Mouse (Mus musculus) MEL (cell line): ENCODE results near the gene Sdr39u1.

Experiments used
- CTCF ChIP-seq, 3 experiments: IDR thresholded peaks in 2 of 3; conservative IDR thresholded peaks in 1 of 3; 2 replicates each; pipeline ENCODE4 v1.5.1; 2011 to 2012; ENCODE audit warnings: low read length in 3 of 3, low read depth in 2 of 3, mild to moderate bottlenecking in 2 of 3, improper control_type of control experiment in 1 of 3, inconsistent platforms in 1 of 3, mixed read lengths in 1 of 3, moderate library complexity in 1 of 3; ENCODE audit not compliant: control insufficient read depth in 1 of 3, insufficient read depth in 1 of 3, poor library complexity in 1 of 3, severe bottlenecking in 1 of 3
- HCFC1 ChIP-seq: IDR thresholded peaks from 2 replicates; pipeline ENCODE4 v1.6.1; 2012; ENCODE audit warnings: low read depth, mild to moderate bottlenecking, inconsistent platforms, low read length, improper control_type of control experiment, moderate library complexity
- MAZ ChIP-seq: IDR thresholded peaks from 2 replicates; pipeline ENCODE4 v1.6.1; 2012; ENCODE audit warnings: low read depth, mild to moderate bottlenecking, inconsistent platforms, low read length, improper control_type of control experiment
- MXI1 ChIP-seq: IDR thresholded peaks from 2 replicates; pipeline ENCODE4 v1.6.1; 2011; ENCODE audit warnings: mild to moderate bottlenecking, low read depth, low read length, improper control_type of control experiment
- MYB ChIP-seq: IDR thresholded peaks from 2 replicates; pipeline ENCODE4 v1.6.1; 2011; ENCODE audit warnings: mild to moderate bottlenecking, low read depth, low read length, improper control_type of control experiment
- POLR2A ChIP-seq, 2 experiments: IDR thresholded peaks; 2 replicates each; pipeline ENCODE4 v1.6.1; 2011 to 2012; ENCODE audit warnings: low read length in 2 of 2, mild to moderate bottlenecking in 2 of 2, control low read depth in 1 of 2, improper control_type of control experiment in 1 of 2, low read depth in 1 of 2, moderate library complexity in 1 of 2; ENCODE audit not compliant: control insufficient read depth in 1 of 2, insufficient read depth in 1 of 2, poor library complexity in 1 of 2
- RAD21 ChIP-seq: IDR thresholded peaks from 2 replicates; pipeline ENCODE4 v1.6.1; 2011; ENCODE audit warnings: mild to moderate bottlenecking, low read depth, low read length, improper control_type of control experiment
- ZC3H11A ChIP-seq: IDR thresholded peaks from 2 replicates; pipeline ENCODE4 v1.6.1; 2012; ENCODE audit warnings: low read depth, mild to moderate bottlenecking, inconsistent platforms, low read length, improper control_type of control experiment

DNA sequence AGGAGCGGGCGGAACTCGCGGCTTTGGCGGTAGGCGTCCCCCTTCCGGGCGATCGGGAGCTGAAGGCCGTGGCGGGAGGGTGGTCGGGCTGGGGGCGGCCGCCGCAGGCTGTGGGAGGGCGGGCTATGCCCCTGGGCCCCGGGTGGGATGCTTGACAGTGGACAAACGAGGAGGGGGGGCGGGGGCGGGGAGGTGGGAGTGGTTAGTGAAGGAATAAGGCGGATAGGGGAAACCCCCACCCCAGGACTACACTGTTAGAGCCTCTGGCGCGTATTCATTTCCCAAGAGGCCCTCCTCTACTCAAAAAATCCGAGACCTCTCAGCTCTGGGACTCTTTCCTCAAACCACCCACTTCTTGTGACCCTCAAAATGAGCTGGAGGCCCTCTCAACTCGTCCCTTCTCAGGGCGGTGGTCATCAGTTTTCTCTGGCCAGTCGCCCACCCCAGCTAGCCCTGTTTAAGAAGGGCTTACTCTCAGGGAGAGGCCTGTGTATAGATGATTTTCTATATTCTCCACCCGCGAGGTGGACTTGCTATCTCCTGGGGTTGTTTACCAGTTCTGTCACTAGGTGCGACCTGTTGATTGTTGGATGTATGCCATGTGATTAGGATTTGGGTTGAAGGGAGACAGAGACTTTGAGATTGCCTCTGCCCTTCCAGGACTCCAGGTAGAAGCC lies 14.8 kb downstream of the Sdr39u1 start:
- TF ChIP-seq MAZ (no peak; the same call in 1 of the 2 replicates), HCFC1 (no peak), POLR2A (IDR thresholded peaks at IDR 0.05; ENCODE audit: control insufficient read depth in 1 of 2, insufficient read depth in 1 of 2, low read depth in 1 of 2, low read length in 2 of 2, poor library complexity in 1 of 2) (no peak), MXI1 (no peak), CTCF (IDR thresholded peaks at IDR 0.05 in 2 of 3, conservative IDR thresholded peaks at IDR 0.05 in 1 of 3; ENCODE audit: control insufficient read depth in 1 of 3, insufficient read depth in 1 of 3, low read depth in 2 of 3, low read length in 3 of 3, poor library complexity in 1 of 3, severe bottlenecking in 1 of 3) (no peak), ZC3H11A (no peak), RAD21 (no peak), MYB (no peak)
